Mouse (Mus musculus) gastrocnemius, adult 18-20 months (tissue): ENCODE data around the gene Pycr2. TPM values are rescaled to one million over a fixed set of nuclear protein-coding genes. Genes with fewer than 3 reads are reported as not detected.

Experiments used
- DNase-seq: peaks from one replicate; pipeline ENCODE4 v3.0.0; 2021; ENCODE audit warnings: low spot score
- total RNA-seq, 2 experiments: library from RNA; stranded (reverse); gene quantifications; 2 replicates each; pipeline ENCODE4 v1.2.3; 2021

The Pycr2 gene
- total RNA-seq, 2 experiments from 2014 or later = 9.9 to 10.9 TPM

DNA sequence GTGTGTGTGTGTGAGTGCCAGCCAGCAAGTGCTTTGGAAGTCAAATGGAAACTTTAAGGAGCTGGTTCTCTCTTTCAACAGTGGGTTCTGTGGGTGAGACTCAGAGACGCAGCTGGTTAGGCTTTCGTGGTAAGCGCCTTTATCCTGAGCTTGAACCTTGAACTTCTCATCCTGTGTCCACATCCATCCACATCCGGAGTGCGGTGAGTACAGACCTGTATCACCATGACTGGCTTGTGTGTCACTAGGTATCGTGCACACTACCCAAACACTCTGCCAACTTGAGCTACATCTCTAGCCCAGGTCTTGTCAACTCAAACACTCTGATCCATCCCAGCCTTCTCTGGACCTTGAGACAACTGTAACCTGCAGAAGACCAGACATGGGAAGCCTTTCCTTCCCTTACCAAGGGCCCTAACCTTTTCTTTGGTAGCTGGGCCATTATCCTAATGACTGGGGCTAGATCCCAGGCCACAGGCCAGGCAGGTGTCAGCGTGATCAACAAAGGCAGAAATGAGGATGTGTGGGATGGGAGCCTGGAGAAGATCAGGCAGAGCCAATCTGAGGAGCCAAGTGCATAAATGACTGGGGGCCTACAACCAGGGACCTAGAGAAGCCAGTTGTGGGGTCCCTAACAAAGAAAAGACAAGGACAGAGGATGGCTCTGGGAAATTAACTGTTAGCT is 36.8 kb downstream of the Pycr2 start:
- DNase-seq = no peak

DNA sequence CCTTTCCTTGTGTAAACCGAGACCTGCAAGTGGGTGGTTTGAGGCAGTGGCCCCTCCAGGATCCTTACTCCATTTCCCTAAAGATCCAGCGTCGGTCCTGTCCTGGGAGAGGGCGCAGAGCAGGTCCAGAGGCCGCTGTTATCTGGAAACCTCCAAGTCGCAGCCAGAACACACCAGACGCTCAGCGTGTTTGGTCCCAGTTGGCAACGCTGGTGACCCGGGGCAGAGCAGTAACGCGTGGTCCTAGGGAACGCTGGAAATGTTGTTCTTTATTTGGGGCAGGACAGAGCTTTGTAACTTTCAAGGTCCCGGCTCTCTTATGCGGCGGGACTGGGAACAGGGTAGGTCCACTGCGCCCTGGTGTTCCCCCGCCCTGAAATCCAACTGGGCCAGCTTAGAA is 37.6 kb downstream of the Pycr2 start:
- no peak for DNase-seq

DNA sequence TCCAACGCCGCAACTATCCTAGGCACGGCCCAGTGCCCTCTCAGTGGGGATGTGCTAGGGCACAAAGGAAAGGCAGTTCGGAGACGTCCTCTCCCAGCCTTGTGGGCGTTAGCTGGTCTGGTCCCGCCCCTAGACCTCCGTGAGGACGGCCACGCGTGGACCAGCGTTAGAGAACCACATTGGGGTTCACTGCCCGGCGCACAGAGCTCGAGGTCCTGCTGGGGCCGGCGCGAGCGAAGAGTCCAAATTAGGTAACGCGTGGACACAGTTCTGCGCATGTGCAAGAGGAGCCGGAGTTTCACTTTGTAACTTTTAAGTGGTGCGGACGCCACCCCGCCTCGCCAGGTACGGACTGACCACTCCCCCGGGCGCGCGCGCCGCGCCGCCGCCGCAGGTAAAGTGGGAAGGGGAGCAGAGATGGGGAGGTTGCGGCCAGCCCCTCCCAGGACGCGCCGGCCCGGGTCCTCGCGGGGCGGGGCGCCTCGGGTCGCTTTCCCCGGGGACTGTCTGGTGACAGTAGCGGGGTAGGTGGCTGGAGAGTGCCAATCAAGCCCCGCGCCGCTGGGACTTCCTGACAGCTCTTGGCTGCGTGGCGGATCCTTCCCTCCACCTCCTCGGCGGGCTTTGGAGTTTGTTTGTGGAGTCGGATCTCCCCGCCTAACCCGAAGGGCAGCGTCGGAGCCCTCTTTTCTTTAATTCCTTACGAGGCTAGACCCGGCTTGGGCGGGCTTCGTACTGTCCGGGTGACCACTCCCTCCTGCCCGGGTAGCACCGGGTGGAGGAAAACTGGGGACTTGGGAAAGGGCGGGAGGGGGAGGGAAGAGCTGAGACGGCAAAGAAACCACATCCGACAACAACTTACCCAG is 38.3 kb downstream of the Pycr2 start, which contains the start of gene Tmem63a:
Gene Tmem63a, plus strand, starts transcription at position 179 of the 866 bp plus-strand sequence.
- peak; percentile 83 for DNase-seq

DNA sequence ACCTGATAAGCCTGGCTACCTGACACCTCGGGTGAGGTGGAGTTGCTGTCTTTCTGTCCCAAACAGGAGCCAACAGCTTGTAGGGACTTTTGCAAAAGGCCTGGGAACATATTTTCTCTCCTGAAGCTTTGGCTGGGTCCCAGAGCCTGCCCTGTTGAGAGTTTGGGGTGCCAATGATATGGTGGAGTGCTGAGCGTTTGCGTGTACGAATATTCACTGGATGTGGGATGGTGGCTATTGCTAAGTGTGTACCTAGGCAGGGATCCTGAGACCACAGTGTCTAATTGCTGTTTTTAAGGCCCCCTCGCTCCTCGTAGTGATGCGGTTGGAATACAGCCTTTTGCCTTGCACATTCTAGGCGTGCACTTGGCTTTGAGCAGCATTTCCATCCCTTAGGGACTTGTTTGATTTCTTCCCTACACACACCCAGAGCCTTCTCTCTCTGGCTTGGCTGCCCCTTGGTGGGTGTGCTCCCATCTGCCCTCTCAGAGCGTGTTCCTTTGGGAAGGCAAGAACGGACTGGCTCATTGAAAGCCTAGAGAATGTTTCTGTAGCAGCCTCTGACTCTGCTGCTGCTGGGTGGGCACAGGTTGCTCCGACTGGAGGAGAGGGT is 39.0 kb downstream of the Pycr2 start:
- DNase-seq = peak; percentile 62

DNA sequence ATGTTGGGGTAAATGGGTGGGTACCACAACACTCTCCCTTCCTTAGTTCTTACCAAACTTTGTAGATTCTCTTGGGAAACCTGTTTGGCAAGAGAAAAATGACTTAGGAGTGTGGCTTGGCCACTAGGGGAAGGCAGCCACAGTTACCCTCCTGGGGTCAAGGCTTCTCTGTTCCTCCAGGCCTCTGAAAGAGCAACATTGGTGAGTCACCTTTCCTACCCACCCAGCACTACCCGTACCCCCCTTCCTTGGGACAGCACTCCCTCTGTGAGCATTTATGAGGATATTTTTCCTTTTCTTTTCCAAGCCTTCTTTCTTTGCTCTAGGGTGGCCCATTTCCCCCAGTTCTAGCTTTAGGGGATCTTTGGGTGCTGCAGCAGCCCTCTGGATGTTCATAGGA is 39.8 kb downstream of the Pycr2 start:
- no peak for DNase-seq

DNA sequence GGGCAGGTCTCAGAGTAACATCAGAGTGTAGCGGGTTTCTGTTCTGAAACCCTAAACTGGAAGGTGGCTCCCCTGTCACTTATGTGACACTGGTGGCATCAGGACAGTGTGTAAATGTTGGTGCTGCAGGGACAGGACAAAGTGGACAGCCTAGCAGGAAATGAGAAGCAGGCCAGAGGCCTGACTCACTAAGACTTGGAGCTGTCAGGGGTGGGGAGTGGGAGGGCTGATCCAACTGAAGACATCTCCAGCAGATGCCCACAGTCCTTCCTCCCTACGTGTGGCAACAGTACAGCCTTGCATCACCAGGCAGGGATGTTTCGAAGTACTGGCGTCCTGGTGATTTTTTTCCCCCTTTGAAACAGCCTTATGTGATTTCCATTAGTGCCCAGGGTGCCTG is 40.5 kb downstream of the Pycr2 start:
- no peak for DNase-seq

DNA sequence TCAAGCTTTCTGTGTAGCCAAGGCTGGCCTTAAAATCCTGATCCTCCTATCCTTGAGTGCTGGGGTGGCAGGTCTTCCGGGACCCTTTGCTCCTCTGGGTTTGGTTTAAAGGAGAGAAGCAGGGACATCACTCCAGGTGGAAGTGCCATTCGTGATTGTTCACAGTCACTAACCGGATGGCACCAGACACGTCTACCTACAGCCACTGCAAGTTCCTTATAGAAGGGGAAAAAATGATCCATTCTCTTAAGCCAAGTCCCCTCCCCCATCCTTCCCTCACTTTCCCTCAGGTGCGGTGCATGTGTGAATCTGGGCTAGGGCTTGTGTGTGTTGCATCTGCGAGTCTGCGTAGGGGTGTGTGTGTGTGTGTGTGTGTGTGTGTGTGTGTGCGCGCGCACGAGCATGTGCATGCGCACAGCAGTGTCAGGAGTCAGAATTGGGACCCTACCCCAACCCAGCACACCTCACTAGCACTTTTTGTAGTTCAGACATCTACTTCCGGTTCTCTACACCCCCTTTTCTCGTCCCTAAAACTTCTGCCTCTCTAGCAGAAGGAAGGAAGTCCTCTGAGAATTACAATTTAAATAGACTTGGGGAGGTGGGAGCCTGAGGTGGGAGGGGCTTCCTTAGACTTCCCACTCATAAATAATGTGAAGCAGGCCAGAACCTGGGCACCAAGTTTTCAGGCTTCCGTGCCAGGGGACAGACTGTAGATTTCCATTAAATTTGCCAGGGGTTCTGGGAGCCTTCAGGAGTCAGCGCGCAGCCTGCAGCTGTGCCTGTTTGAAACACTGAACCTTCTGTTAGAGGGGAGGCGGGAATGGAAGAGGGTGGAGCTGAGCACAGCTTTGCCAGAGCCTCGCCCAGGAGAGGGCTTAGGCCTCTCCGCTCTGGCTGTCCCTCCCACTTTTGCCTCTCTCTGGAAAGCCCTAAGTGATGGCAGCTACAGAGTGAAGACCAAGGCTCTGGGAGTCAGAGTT is 41.2 kb downstream of the Pycr2 start:
- peak; percentile 71 for DNase-seq

DNA sequence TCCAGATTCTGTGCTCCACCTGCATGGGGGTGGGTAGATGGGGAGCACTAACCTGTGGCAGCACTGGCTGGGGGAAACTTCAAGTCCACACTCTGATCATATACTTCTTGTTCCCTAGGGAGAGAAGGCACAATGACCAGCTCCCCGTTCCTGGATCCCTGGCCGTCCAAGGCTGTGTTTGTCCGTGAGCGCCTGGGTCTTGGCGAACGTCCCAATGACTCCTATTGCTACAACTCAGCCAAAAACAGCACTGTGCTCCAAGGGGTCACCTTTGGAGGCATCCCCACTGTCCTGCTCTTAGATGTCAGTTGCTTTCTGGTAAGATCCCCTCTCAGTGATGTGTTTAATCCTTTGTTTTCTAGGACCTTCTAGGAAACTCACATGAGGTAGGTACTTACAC is 42.4 kb downstream of the Pycr2 start:
- DNase-seq = no peak

DNA sequence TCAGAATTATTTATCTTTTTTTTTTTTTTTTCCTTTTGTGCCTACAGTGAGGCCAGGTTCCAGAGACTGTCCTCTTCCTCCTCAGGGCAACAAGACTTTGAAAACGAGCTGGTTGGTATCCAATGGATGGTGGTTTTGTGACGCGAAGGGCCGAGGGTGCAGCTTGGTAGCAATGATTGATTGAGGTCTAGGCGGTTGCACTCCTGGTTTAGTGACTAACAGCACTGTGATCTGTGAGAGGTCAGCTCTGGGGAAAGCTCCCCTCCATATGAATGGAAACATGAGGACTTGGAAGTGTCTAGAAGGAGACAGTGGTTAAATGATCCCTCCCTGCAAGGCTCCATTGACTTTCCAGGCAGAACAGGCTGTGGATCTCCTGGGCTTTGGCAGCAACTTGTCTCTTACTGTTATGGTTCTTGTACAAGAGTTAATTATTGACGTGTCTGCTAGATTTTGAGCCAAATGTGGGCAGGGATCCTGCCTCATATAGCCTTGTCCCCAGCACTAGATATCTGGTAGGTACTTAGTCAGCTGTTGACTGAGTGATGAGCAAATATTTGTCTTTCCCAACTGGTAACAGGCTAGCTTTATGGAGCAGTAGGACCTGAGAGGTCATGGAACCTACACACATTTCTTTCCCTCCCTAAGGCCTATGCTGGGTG is 48.1 kb downstream of the Pycr2 start:
- DNase-seq = no peak

DNA sequence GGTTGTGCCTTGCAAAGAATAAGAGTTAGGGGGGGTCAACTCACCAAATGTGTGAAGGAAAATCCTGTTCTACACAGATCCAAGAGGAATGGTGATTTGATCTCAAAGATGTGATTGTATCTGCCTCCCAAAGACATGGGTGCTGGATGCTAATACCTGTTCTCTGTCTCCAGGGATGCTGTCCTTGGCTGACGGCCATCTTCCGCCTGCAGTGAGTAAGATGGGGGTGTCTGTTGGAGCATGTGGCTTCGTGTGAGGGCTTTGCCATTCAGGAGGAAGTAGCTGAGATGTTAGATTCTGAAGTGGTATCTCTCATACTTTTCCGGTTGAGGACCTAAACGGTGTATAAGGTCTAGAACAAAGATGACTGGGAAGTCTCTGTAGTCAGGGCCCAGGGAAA is 48.7 kb downstream of the Pycr2 start:
- DNase-seq = no peak

DNA sequence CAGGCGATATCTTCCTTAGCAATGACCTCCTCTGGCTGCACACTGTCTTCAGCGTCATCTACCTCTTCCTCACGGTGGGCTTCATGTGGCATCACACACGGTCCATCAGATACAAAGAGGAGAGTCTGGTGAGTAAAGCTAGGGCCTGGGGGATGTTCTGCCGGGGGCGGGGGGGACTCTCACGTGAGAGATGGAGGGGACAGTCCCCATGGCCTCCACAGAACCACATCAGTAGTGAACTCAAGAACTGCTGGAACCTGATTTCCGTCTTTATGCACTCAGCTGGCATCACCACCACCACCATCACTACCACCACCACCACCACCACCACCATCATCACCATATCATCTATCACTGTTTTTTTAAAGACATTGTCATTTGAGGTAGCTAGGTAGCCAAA is 52.3 kb downstream of the Pycr2 start:
- DNase-seq = no peak

DNA sequence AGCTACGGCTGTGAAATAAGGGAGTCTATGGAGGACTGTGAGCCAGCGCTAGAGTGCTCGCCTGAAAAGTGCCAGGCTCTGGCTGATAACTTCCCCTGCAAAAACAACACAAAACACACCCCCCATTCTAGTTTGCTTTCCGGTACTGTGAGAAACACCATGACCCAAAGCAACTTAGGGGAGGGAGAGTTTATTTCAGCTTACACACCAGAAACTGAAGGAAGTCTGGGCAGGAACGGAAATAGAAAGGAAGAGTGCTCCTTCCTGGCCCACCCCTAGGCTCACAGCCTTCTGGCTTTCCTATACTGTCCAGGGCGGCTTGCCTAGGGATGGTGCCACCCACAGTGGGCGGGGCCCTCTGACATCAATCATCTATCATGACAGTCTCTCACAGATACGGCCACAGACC is 52.9 kb downstream of the Pycr2 start:
- DNase-seq = no peak

Other genes with a start within 250 kb of the Pycr2 start
- gene Mixl1, start 207.3 kb upstream of the Pycr2 start, total RNA-seq = not detected
- 10 to 100 TPM; 12.0 to 14.6 TPM for gene Acbd3, start 178.2 kb upstream of the Pycr2 start, total RNA-seq
- gene H3f3a, start 90.3 kb upstream of the Pycr2 start, total RNA-seq = 100 to 1,000 TPM; 285 to 302 TPM
- 1 to 10 TPM; 7.1 to 9.6 TPM for gene Sde2, start 53.2 kb upstream of the Pycr2 start, total RNA-seq
- not detected for gene Lefty2, start 11.2 kb upstream of the Pycr2 start, total RNA-seq
- gene Lefty1, start 30.7 kb downstream of the Pycr2 start, total RNA-seq = under 1 TPM; 0.23 to 0.26 TPM
- 10 to 100 TPM; 14.5 to 15.6 TPM for gene Tmem63a, start 38.1 kb downstream of the Pycr2 start, total RNA-seq
- gene Ephx1, start 116.6 kb downstream of the Pycr2 start, total RNA-seq = 10 to 100 TPM; 13.0 to 16.0 TPM
- gene 9130409I23Rik, start 146.9 kb downstream of the Pycr2 start, total RNA-seq = not detected
- 1 to 10 TPM; 7.4 to 8.7 TPM for gene Nvl, start 239.9 kb downstream of the Pycr2 start, total RNA-seq
- gene Cnih4, start 240.4 kb downstream of the Pycr2 start, total RNA-seq = 10 to 100 TPM; 39.3 to 40.5 TPM